Mouse (Mus musculus): ENCODE data around the gene Peli1. TPM values are rescaled to one million over a fixed set of nuclear protein-coding genes. Genes with fewer than 3 reads are reported as not detected.

Gene Peli1
- polyA plus RNA-seq, 1 experiment from 2014 or later = 18.7 TPM

GRCm38 (mm10) chr11:21121737-21122136, 30.6 kb downstream of the Peli1 start:
- WGBS (ENCODE audit: insufficient replicate concordance) = 47% methylated on average over 2 of the region's 2 CpGs
- Histone ChIP-seq H3K36me3 (no peaks in the 10 kb centered on the region), H3K9me3 (replicated peaks) (no peaks in the 10 kb centered on the region), H3K27me3 (replicated peaks) (no peaks in the 10 kb centered on the region), H3K4me2 (no peak overlapping the region), H3K27ac (no peak overlapping the region), H3K9ac (no peak overlapping the region), H3K4me3 (no peak overlapping the region), H3K4me1 (peaks cover 26% of the 10 kb centered on the region)
- ATAC-seq = peak; percentile 68; the same call in 1 of the 2 replicates

- H3K4me3 ChIP-seq = no peak overlapping the region
- no peaks in the 10 kb centered on the region for H3K36me3 ChIP-seq
- H3K9me3 ChIP-seq (replicated peaks) = no peaks in the 10 kb centered on the region
- ATAC-seq = no peak
- no peak overlapping the region for H3K27ac ChIP-seq
- H3K27me3 ChIP-seq (replicated peaks) = no peaks in the 10 kb centered on the region
- peaks cover 26% of the 10 kb centered on the region for H3K4me1 ChIP-seq
- H3K4me2 ChIP-seq = no peak overlapping the region
- WGBS (ENCODE audit: insufficient replicate concordance) = 9% methylated on average over 2 of the region's 2 CpGs
- H3K9ac ChIP-seq = no peak overlapping the region
Measured at GRCm38 (mm10) chr11:21122399-21122798, 31.3 kb downstream of the Peli1 start.

- peaks cover 29% of the 10 kb centered on the region for H3K4me1 ChIP-seq
- no peak for ATAC-seq
- H3K27ac ChIP-seq = no peak overlapping the region
- no peak overlapping the region for H3K4me3 ChIP-seq
- no peaks in the 10 kb centered on the region for H3K27me3 ChIP-seq (replicated peaks)
- no peaks in the 10 kb centered on the region for H3K9me3 ChIP-seq (replicated peaks)
- WGBS (ENCODE audit: insufficient replicate concordance) = 60% methylated on average over 2 of the region's 2 CpGs
- H3K36me3 ChIP-seq = peaks cover 6% of the 10 kb centered on the region
- H3K4me2 ChIP-seq = no peak overlapping the region
- H3K9ac ChIP-seq = no peak overlapping the region
Measured at GRCm38 (mm10) chr11:21131692-21132091, 40.6 kb downstream of the Peli1 start.

GRCm38 (mm10) chr11:21134875-21135451, 43.9 kb downstream of the Peli1 start:
- Histone ChIP-seq H3K4me2 (peak overlapping the region; percentile 39), H3K27ac (no peak overlapping the region), H3K9ac (no peak overlapping the region), H3K9me3 (replicated peaks) (no peaks in the 10 kb centered on the region), H3K27me3 (replicated peaks) (no peaks in the 10 kb centered on the region), H3K4me3 (no peak overlapping the region), H3K36me3 (peaks cover 30% of the 10 kb centered on the region), H3K4me1 (peaks cover 23% of the 10 kb centered on the region)
- WGBS (ENCODE audit: insufficient replicate concordance) = 42% methylated on average over 2 of the region's 2 CpGs
- ATAC-seq = peak; percentile 72

GRCm38 (mm10) chr11:21139453-21139852, 48.4 kb downstream of the Peli1 start:
- ATAC-seq = no peak
- Histone ChIP-seq H3K9me3 (replicated peaks) (no peaks in the 10 kb centered on the region), H3K9ac (no peak overlapping the region), H3K27me3 (replicated peaks) (no peaks in the 10 kb centered on the region), H3K4me2 (no peak overlapping the region), H3K36me3 (peaks cover 59% of the 10 kb centered on the region), H3K27ac (no peak overlapping the region), H3K4me1 (peaks cover 11% of the 10 kb centered on the region), H3K4me3 (no peak overlapping the region)
- 83% methylated on average over 1 of the region's 1 CpGs for WGBS (ENCODE audit: insufficient replicate concordance)

GRCm38 (mm10) chr11:21141242-21141641, 50.2 kb downstream of the Peli1 start:
- H3K4me3 ChIP-seq = no peak overlapping the region
- peaks cover 54% of the 10 kb centered on the region for H3K36me3 ChIP-seq
- no peak overlapping the region for H3K27ac ChIP-seq
- H3K9me3 ChIP-seq (replicated peaks) = no peaks in the 10 kb centered on the region
- no peaks in the 10 kb centered on the region for H3K27me3 ChIP-seq (replicated peaks)
- ATAC-seq = no peak
- H3K4me1 ChIP-seq = no peaks in the 10 kb centered on the region
- WGBS (ENCODE audit: insufficient replicate concordance) = 86% methylated on average over 7 of the region's 7 CpGs
- H3K4me2 ChIP-seq = no peak overlapping the region
- H3K9ac ChIP-seq = no peak overlapping the region

GRCm38 (mm10) chr11:21141755-21142154, 50.7 kb downstream of the Peli1 start:
- no peak overlapping the region for H3K27ac ChIP-seq
- 84% methylated on average over 4 of the region's 4 CpGs for WGBS (ENCODE audit: insufficient replicate concordance)
- H3K4me3 ChIP-seq = no peak overlapping the region
- H3K36me3 ChIP-seq = peaks cover 55% of the 10 kb centered on the region
- no peaks in the 10 kb centered on the region for H3K27me3 ChIP-seq (replicated peaks)
- H3K4me1 ChIP-seq = no peaks in the 10 kb centered on the region
- no peak overlapping the region for H3K9ac ChIP-seq
- no peak overlapping the region for H3K4me2 ChIP-seq
- no peaks in the 10 kb centered on the region for H3K9me3 ChIP-seq (replicated peaks)
- no peak for ATAC-seq

- Histone ChIP-seq H3K9ac (no peak overlapping the region), H3K36me3 (peaks cover 55% of the 10 kb centered on the region)
Measured at GRCm38 (mm10) chr11:21149476-21149875, 58.4 kb downstream of the Peli1 start.

GRCm38 (mm10) chr11:21150316-21150715, 59.2 kb downstream of the Peli1 start:
- 85% methylated on average over 5 of the region's 5 CpGs for WGBS (ENCODE audit: insufficient replicate concordance)

More at GRCm38 (mm10) chr11:21149476-21149875, 58.4 kb downstream of the Peli1 start:
- Histone ChIP-seq H3K4me3 (no peak overlapping the region), H3K4me2 (no peak overlapping the region), H3K9me3 (replicated peaks) (no peaks in the 10 kb centered on the region), H3K27ac (no peak overlapping the region), H3K27me3 (replicated peaks) (no peaks in the 10 kb centered on the region), H3K4me1 (no peaks in the 10 kb centered on the region)
- no peak for ATAC-seq
- 87% methylated on average over 4 of the region's 4 CpGs for WGBS (ENCODE audit: insufficient replicate concordance)

GRCm38 (mm10) chr11:21151672-21152071, 60.6 kb downstream of the Peli1 start:
- Histone ChIP-seq H3K9ac (no peak overlapping the region), H3K4me2 (no peak overlapping the region), H3K27me3 (replicated peaks) (no peaks in the 10 kb centered on the region), H3K4me3 (no peak overlapping the region), H3K9me3 (replicated peaks) (no peaks in the 10 kb centered on the region), H3K27ac (no peak overlapping the region), H3K36me3 (peaks cover 54% of the 10 kb centered on the region), H3K4me1 (no peaks in the 10 kb centered on the region)
- 93% methylated on average over 1 of the region's 1 CpGs for WGBS (ENCODE audit: insufficient replicate concordance)
- ATAC-seq = no peak

More at GRCm38 (mm10) chr11:21150316-21150715, 59.2 kb downstream of the Peli1 start:
- H3K4me1 ChIP-seq = no peaks in the 10 kb centered on the region
- no peak overlapping the region for H3K4me2 ChIP-seq
- H3K27me3 ChIP-seq (replicated peaks) = no peaks in the 10 kb centered on the region
- H3K27ac ChIP-seq = no peak overlapping the region
- peaks cover 56% of the 10 kb centered on the region for H3K36me3 ChIP-seq
- no peak for ATAC-seq
- no peaks in the 10 kb centered on the region for H3K9me3 ChIP-seq (replicated peaks)
- H3K9ac ChIP-seq = no peak overlapping the region
- no peak overlapping the region for H3K4me3 ChIP-seq

GRCm38 (mm10) chr11:21153111-21153510, 62.0 kb downstream of the Peli1 start:
- H3K9me3 ChIP-seq (replicated peaks) = no peaks in the 10 kb centered on the region
- peaks cover 41% of the 10 kb centered on the region for H3K36me3 ChIP-seq
- 82% methylated on average over 4 of the region's 4 CpGs for WGBS (ENCODE audit: insufficient replicate concordance)
- H3K4me1 ChIP-seq = no peaks in the 10 kb centered on the region
- ATAC-seq = no peak
- H3K27ac ChIP-seq = no peak overlapping the region
- no peak overlapping the region for H3K4me3 ChIP-seq
- no peaks in the 10 kb centered on the region for H3K27me3 ChIP-seq (replicated peaks)
- H3K9ac ChIP-seq = no peak overlapping the region
- H3K4me2 ChIP-seq = no peak overlapping the region

GRCm38 (mm10) chr11:21157595-21157994, 66.5 kb downstream of the Peli1 start:
- Histone ChIP-seq H3K27me3 (replicated peaks) (no peaks in the 10 kb centered on the region), H3K27ac (no peak overlapping the region), H3K4me3 (no peak overlapping the region), H3K9ac (no peak overlapping the region), H3K9me3 (replicated peaks) (no peaks in the 10 kb centered on the region), H3K36me3 (peaks cover 15% of the 10 kb centered on the region; the same call in 1 of the 2 replicates), H3K4me1 (no peaks in the 10 kb centered on the region), H3K4me2 (no peak overlapping the region)
- WGBS (ENCODE audit: insufficient replicate concordance) = 58% methylated on average over 4 of the region's 4 CpGs
- no peak for ATAC-seq

GRCm38 (mm10) chr11:21162093-21162492, 71.0 kb downstream of the Peli1 start:
- Histone ChIP-seq H3K9ac (no peak overlapping the region), H3K36me3 (no peaks in the 10 kb centered on the region), H3K27me3 (replicated peaks) (no peaks in the 10 kb centered on the region), H3K4me1 (peaks cover 18% of the 10 kb centered on the region), H3K4me2 (no peak overlapping the region), H3K9me3 (replicated peaks) (no peaks in the 10 kb centered on the region), H3K27ac (no peak overlapping the region), H3K4me3 (no peak overlapping the region)
- WGBS (ENCODE audit: insufficient replicate concordance) = 67% methylated on average over 5 of the region's 5 CpGs
- ATAC-seq = no peak

Measured in liver, embryonic 12.5 days (tissue).